Mouse (Mus musculus): ENCODE measurements around the gene Elovl6. TPM values are rescaled to one million over a fixed set of nuclear protein-coding genes. Genes with fewer than 3 reads are reported as not detected.

Gene Elovl6
- total and polyA plus RNA-seq, 3 experiments = 15.0 to 17.2 TPM; not detected in 1

GRCm38 (mm10) chr3:129561853-129562252 lies 29.7 kb downstream of the Elovl6 start:
- no peaks in the 10 kb centered on the region for H3K79me2 ChIP-seq (ENCODE audit: control insufficient read depth, insufficient read depth, low read length, poor library complexity)
- no peak for TF ChIP-seq MAX (IDR thresholded peaks at IDR 0.05; ENCODE audit: low read length)
- TF ChIP-seq USF2 (IDR thresholded peaks at IDR 0.05; ENCODE audit: borderline replicate concordance in 1 of 2, insufficient read depth in 1 of 2, low read depth in 1 of 2, low read length in 2 of 2) = no peak
- no peak for TF ChIP-seq ZC3H11A (IDR thresholded peaks at IDR 0.05; ENCODE audit: low read depth, low read length)
- no peak for TF ChIP-seq HCFC1 (IDR thresholded peaks at IDR 0.05; ENCODE audit: low read depth, low read length)
- TF ChIP-seq ZMIZ1 (IDR thresholded peaks at IDR 0.05; ENCODE audit: low read depth, low read length) = no peak
- H3K27ac ChIP-seq (ENCODE audit: control insufficient read depth, low read depth, low read length) = no peak overlapping the region
- DNase-seq (ENCODE audit: low read depth, low spot score) = no peak
- no peak overlapping the region for H3K9ac ChIP-seq (ENCODE audit: control insufficient read depth, low read depth, low read length, poor library complexity, severe bottlenecking)
- H3K36me3 ChIP-seq (ENCODE audit: control insufficient read depth in 1 of 2, insufficient read depth in 2 of 2, low read length in 2 of 2) = no peaks in the 10 kb centered on the region; a peak in 1 of 4 replicates
- H3K9me3 ChIP-seq (replicated peaks; ENCODE audit: insufficient read depth, low read length) = no peaks in the 10 kb centered on the region
- no peaks in the 10 kb centered on the region for H3K27me3 ChIP-seq (ENCODE audit: control insufficient read depth in 1 of 2, insufficient read depth in 2 of 2, low read length in 2 of 2)
- no peak overlapping the region for H3K4me3 ChIP-seq (ENCODE audit: control insufficient read depth in 1 of 2, insufficient read depth in 1 of 2, low read depth in 2 of 2, low read length in 2 of 2)
- no peaks in the 10 kb centered on the region for H3K4me1 ChIP-seq (ENCODE audit: control insufficient read depth in 1 of 2, insufficient read depth in 2 of 2, low read length in 2 of 2)

GRCm38 (mm10) chr3:129562411-129562810 lies 30.3 kb downstream of the Elovl6 start:
- Histone ChIP-seq H3K4me1 (ENCODE audit: control insufficient read depth in 1 of 2, insufficient read depth in 2 of 2, low read length in 2 of 2) (no peaks in the 10 kb centered on the region), H3K27ac (ENCODE audit: control insufficient read depth, low read depth, low read length) (no peak overlapping the region), H3K79me2 (ENCODE audit: control insufficient read depth, insufficient read depth, low read length, poor library complexity) (no peaks in the 10 kb centered on the region), H3K27me3 (ENCODE audit: control insufficient read depth in 1 of 2, insufficient read depth in 2 of 2, low read length in 2 of 2) (no peaks in the 10 kb centered on the region), H3K9ac (ENCODE audit: control insufficient read depth, low read depth, low read length, poor library complexity, severe bottlenecking) (no peak overlapping the region), H3K4me3 (ENCODE audit: control insufficient read depth in 1 of 2, insufficient read depth in 1 of 2, low read depth in 2 of 2, low read length in 2 of 2) (no peak overlapping the region), H3K9me3 (replicated peaks; ENCODE audit: insufficient read depth, low read length) (no peaks in the 10 kb centered on the region), H3K36me3 (ENCODE audit: control insufficient read depth in 1 of 2, insufficient read depth in 2 of 2, low read length in 2 of 2) (no peaks in the 10 kb centered on the region; a peak in 1 of 4 replicates)
- no peak for DNase-seq (ENCODE audit: low read depth, low spot score)
- TF ChIP-seq ZC3H11A (IDR thresholded peaks at IDR 0.05; ENCODE audit: low read depth, low read length) (no peak), GABPA (IDR thresholded peaks at IDR 0.05; ENCODE audit: low read depth, low read length) (no peak), ETS1 (IDR thresholded peaks at IDR 0.05; ENCODE audit: low read depth, low read length) (no peak), CHD1 (IDR thresholded peaks at IDR 0.05; ENCODE audit: low read depth, low read length) (no peak)

- no peak overlapping the region for H3K9ac ChIP-seq (ENCODE audit: control insufficient read depth, low read depth, low read length, poor library complexity, severe bottlenecking)
- no peaks in the 10 kb centered on the region for H3K79me2 ChIP-seq (ENCODE audit: control insufficient read depth, insufficient read depth, low read length, poor library complexity)
- no peaks in the 10 kb centered on the region for H3K27me3 ChIP-seq (ENCODE audit: control insufficient read depth in 1 of 2, insufficient read depth in 2 of 2, low read length in 2 of 2)
- TF ChIP-seq ZC3H11A (IDR thresholded peaks at IDR 0.05; ENCODE audit: low read depth, low read length) (no peak), GABPA (IDR thresholded peaks at IDR 0.05; ENCODE audit: low read depth, low read length) (no peak), CHD1 (IDR thresholded peaks at IDR 0.05; ENCODE audit: low read depth, low read length) (no peak), NRF1 (IDR thresholded peaks at IDR 0.05; ENCODE audit: insufficient read depth, low read depth, low read length, poor library complexity, severe bottlenecking) (no peak), POLR2A (IDR thresholded peaks at IDR 0.05; ENCODE audit: control insufficient read depth in 1 of 2, insufficient read depth in 1 of 2, low read depth in 1 of 2, low read length in 2 of 2, poor library complexity in 1 of 2) (no peak), MEF2A (IDR thresholded peaks at IDR 0.05; ENCODE audit: extremely low read depth, insufficient replicate concordance, low read depth, low read length, poor library complexity, severe bottlenecking) (no peak), SMC3 (IDR thresholded peaks at IDR 0.05; ENCODE audit: low read depth, low read length) (no peak), EP300 (IDR thresholded peaks at IDR 0.05; ENCODE audit: low read depth in 1 of 2, low read length in 2 of 2) (no peak), E2F4 (IDR thresholded peaks at IDR 0.05; ENCODE audit: borderline replicate concordance, low read depth, low read length) (no peak), MAX (IDR thresholded peaks at IDR 0.05; ENCODE audit: low read length) (no peak), UBTF (IDR thresholded peaks at IDR 0.05; ENCODE audit: borderline replicate concordance, insufficient read depth, low read depth, low read length) (no peak), SIN3A (IDR thresholded peaks at IDR 0.05; ENCODE audit: low read length) (no peak), ZKSCAN1 (IDR thresholded peaks at IDR 0.05; ENCODE audit: low read depth, low read length) (no peak), POLR2AphosphoS5 (IDR thresholded peaks at IDR 0.05; ENCODE audit: borderline replicate concordance, low read depth, low read length) (no peak), USF2 (IDR thresholded peaks at IDR 0.05; ENCODE audit: borderline replicate concordance in 1 of 2, insufficient read depth in 1 of 2, low read depth in 1 of 2, low read length in 2 of 2) (no peak)
- no peak overlapping the region for H3K27ac ChIP-seq (ENCODE audit: control insufficient read depth, low read depth, low read length)
- no peaks in the 10 kb centered on the region; a peak in 1 of 4 replicates for H3K36me3 ChIP-seq (ENCODE audit: control insufficient read depth in 1 of 2, insufficient read depth in 2 of 2, low read length in 2 of 2)
- DNase-seq (ENCODE audit: low read depth, low spot score) = no peak
- H3K9me3 ChIP-seq (replicated peaks; ENCODE audit: insufficient read depth, low read length) = no peaks in the 10 kb centered on the region
- H3K4me3 ChIP-seq (ENCODE audit: control insufficient read depth in 1 of 2, insufficient read depth in 1 of 2, low read depth in 2 of 2, low read length in 2 of 2) = no peak overlapping the region
- H3K4me1 ChIP-seq (ENCODE audit: control insufficient read depth in 1 of 2, insufficient read depth in 2 of 2, low read length in 2 of 2) = no peaks in the 10 kb centered on the region
These were observed 31.7 kb downstream of the Elovl6 start for GRCm38 (mm10) chr3:129563807-129564206.

All from MEL (cell line).